Mouse (Mus musculus): ENCODE results near the gene Rnf20. TPM values are rescaled to one million over a fixed set of nuclear protein-coding genes. Genes with fewer than 3 reads are reported as not detected.

The Rnf20 gene
- total RNA-seq, 2 experiments from 2014 or later = 70.9 to 73.0 TPM

DNA sequence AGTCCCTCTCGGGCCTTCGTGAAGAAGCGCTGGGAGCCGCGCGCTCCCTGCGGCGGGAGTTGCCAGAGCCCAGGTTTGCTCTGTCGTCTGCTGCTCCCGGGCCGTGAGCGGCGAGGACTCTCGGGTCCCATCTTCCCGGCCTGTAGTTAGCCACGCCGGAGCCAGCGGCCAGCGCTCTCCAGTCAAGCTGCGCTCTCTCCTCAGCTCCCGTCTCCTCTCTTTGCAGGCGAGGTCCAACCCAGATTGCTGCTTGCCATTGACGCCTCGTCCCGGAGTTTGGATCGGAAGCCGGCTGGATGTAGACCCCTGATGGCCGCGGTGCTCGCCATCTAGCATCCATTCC is 304 bp downstream of the Rnf20 start:
- DNase-seq (ENCODE audit: extremely low spot score in 1 of 2, low spot score in 2 of 2) = no peak
- intact Hi-C loops (cut with DNase I) = no loop called here

DNA sequence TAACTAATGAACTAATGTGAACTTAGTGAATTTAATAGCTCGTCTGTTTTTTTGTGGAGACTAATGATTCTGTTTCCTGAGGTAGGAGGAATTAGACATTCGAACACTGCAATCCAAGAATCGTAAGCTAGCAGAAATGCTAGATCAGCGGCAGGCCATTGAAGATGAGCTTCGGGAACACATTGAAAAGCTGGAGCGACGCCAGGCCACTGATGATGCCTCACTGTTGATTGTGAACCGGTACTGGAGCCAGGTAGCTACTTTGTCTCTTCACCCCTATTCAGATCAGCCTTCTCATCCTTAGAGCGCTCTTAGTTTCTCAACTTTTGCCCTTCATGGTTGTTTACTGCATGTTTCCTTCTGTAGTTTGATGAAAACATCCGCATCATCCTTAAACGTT is 6.0 kb downstream of the Rnf20 start:
- DNase-seq (ENCODE audit: extremely low spot score in 1 of 2, low spot score in 2 of 2) = no peak
- intact Hi-C loops (cut with DNase I) = no loop called here

DNA sequence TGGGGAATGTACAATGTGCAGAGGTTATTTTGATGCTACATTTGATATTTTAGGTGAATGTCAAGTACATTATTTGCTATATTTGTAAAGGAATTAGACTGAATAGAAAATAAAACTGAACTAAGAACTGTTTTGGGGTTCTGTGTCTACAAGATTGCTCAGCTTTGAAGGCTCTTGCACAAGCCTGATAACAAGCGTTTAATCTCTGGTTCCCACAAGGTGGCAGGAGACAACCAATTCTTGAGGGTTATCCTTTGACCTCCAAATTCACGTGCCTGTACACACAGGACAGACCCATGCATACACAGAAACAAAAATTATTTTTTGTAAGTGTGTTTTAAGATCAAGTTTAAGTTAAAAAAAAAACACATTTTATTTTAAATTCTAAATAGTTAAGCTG is 8.1 kb downstream of the Rnf20 start:
- DNase-seq (ENCODE audit: extremely low spot score in 1 of 2, low spot score in 2 of 2) = no peak
- intact Hi-C loops (cut with DNase I) = no loop called here

DNA sequence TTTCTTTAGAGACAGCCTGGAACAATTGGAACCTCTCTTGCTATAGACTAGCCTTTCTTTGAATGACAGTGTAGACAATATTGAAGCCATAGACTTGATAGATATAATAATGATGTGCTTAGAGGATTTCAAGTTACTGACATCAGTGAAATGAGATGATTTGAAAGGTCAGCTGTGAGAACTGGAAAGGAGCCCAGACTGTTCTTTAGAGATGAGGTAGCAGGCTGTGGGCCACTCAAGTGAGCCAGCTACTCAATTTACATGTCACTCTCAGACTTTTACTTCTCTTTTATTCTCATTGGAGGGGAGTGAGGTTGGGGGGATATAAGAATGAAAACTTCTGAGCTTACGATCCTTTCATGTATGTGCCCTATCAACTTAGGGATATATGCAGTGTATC is 27.6 kb downstream of the Rnf20 start:
- no peak for DNase-seq (ENCODE audit: extremely low spot score in 1 of 2, low spot score in 2 of 2)
- intact Hi-C loops (cut with DNase I) = loop anchor here (10.0 kb wide), 1 partner anchor 1205 kb away; no protein-coding TSS in a partner anchor

DNA sequence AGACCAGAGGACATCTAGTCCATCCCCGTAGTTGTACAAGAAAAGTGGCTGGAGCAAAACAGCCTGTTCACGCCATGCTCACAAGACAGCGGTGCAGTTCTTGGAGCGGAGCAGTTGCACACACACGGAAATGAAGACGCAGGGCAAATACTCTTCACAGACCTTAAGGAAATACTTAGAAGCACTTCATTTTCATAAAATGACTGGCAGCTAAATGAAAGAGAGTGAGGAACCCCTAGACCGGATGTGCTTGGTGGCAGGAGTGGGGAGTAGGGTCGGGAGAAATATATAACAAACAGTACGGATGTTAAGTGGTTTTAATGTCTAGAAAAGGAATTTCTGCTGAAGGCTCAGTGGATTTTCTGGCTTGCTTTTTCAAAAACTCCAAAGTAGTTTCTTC is 29.9 kb downstream of the Rnf20 start:
- intact Hi-C loops (cut with DNase I) = no loop called here
- DNase-seq (ENCODE audit: extremely low spot score in 1 of 2, low spot score in 2 of 2) = no peak

DNA sequence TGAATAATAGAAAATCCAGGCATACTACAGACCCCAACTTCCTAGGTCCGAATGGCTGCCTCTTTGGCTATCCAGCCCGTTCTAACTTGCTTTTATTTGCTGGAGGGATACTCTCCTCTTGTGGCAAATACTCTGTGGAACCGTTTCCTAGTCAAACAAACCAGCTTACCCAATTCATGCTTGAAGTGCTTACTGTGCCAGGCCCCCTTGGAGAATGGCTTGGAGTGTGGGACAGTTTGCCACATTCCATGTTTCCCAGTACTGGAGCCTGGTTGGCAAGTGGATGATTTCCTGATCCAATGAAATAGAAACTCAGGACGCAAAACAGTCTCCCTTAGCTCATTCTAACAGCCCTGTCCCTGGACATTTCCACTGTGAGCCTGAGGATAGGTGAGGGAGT is 30.4 kb downstream of the Rnf20 start:
- no peak for DNase-seq (ENCODE audit: extremely low spot score in 1 of 2, low spot score in 2 of 2)
- intact Hi-C loops (cut with DNase I) = no loop called here

DNA sequence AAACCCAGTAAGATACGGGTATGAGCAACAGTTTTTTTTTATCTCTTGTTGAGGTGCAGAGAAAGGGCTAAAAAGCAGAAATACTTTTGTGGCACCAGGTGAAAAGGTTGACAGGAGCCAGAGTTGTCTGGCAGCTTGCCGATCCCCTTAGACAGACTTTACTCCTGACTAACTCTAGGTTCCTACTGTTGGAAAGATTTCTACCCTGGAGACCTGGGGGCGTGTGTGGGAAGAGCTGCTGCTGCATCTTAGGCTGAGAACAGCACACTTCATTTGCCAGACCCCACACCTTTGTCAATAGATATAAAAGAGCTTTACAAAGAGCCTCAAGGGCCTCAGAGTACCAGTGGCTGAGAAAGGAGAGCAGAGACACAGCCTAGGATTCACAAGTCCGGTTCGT is 33.0 kb downstream of the Rnf20 start:
- DNase-seq (ENCODE audit: extremely low spot score in 1 of 2, low spot score in 2 of 2) = no peak
- intact Hi-C loops (cut with DNase I) = no loop called here

DNA sequence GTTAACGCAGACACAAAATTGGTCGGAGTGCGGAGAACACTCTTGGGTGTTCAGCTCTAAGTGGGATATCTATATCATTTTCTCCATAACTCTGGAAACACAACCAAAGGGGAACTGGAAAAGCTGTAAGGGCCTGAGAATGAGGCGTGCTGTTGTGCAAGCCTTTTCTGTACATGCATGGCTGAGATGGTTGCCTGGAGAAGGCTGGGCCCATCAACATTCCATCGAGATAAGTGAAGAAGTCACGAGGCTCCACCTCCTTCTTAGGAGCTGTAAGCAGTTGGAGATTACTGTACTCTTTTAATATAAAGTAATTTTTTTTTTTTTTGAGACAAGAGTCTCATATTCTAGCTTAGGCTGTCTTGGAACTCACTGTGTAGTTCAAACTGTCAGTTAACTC is 44.3 kb downstream of the Rnf20 start:
- DNase-seq (ENCODE audit: extremely low spot score in 1 of 2, low spot score in 2 of 2) = no peak
- intact Hi-C loops (cut with DNase I) = no loop called here

DNA sequence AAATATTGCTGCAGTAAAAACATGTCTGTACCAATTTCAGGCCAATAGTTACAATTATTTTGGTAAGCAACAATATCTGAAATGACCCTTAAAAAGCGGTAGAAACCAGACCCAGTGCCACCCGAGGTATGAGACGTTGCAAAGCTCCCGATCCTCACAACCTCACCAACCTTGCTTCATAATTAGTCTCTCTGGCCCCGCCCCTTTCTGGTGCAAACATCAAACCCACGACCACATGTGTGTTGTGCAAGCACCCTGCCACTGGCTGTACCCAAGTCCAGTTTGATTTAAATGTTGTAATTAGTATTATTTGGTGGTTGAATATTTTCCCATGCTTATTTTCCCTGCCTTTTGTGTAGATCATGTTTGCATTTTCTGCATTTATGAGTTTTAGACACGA is 45.0 kb downstream of the Rnf20 start:
- intact Hi-C loops (cut with DNase I) = no loop called here
- DNase-seq (ENCODE audit: extremely low spot score in 1 of 2, low spot score in 2 of 2) = no peak

DNA sequence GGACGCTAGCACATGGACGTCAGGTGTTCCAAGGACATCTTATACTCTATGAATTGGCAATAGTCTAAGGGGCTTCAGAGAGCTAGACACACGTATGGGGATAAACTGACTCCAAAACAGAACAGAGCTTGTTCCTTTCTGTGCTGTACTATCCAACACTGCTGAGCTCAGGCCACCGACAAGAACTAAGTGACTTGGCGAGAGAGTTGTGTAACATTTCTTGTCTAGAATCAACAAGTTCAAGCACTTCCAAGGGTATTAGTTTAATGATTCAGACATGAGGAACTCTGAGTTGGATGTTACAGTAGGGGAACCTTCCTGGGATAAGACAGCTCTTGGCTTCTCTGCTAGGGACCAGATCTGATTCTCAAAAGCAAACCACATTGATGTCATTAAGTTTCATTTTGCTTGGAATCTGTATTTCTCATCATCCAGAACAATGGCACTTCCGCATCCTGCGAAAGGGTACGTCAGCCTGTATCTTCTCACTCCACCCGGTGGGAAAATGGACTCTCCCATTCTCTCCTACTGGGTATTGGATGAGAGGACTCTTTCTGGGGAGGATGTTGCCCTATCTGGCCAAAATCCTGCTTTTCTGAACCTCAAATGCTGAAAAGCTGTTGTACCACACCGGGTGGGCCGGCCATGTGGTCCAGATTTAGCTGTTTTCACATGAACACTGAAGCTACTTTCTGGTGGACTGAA is 48.5 kb downstream of the Rnf20 start:
- no peak for DNase-seq (ENCODE audit: extremely low spot score in 1 of 2, low spot score in 2 of 2)
- intact Hi-C loops (cut with DNase I) = loop anchor here (10.0 kb wide), 1 partner anchor 994 kb away; no protein-coding TSS in a partner anchor

DNA sequence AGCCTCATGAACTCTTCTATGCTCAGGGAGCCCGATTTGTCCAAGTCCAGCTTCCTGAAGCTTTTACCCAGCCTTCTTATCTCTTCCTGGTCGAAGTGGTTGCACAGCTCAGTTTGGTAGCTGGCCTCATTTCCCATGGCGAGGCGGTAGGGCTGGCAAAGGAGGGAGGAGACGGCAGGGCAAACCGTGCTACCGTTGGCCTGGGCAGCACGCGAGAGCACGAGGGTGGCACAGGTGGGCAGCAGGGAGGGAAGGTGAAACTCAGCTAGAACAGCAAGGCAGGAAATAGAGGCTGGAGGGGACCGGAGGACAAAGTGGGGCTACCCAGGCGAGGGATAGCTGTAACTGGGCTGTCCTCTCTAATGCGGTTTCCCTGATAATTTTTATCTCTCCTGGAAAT is 50.0 kb downstream of the Rnf20 start, which contains the start of gene Ppp3r2:
Ppp3r2 (minus strand) TSS at position 213 of the 400 bp plus-strand sequence.
- DNase-seq (ENCODE audit: extremely low spot score in 1 of 2, low spot score in 2 of 2) = no peak
- intact Hi-C loops (cut with DNase I) = loop anchor here (10.0 kb wide), 1 partner anchor 993 kb away; no protein-coding TSS in a partner anchor

DNA sequence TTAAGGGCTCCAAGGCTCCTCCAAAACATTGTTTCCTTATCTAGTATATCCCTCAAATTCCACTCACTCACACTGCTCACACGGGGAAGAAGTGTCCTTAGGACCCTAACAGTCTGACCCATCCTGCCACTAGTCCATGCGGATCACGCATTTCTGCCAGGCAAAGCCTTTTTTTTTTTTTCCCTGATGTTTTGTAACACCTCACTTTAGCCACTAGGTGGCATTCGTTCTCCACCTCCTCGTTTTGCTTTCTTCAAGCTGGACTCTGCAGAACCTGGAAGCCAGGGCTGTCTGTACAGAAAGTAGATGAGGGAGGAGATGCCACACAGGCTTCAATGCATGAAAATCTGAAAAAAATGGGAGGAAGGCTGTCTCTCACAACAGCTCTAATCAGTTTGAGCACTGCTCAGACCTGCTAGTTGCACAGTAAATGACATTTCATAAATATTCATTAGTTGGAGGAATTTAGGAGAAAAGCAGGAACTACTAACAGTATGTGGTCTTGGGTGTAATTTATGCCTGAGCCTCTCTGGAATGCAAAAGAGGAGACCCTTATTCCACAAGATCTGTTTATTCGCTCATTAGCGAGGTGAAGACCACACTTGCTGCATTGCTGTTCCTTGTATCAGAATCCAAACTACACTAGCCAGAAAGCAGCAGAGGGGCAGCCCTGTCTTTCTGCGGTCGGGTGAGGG is 56.9 kb downstream of the Rnf20 start:
- peak in 1 of 2 experiments; percentile 40 for DNase-seq (ENCODE audit: extremely low spot score in 1 of 2, low spot score in 2 of 2)
- intact Hi-C loops (cut with DNase I) = loop anchor here (2.0 to 10.0 kb wide), 2 partner anchors 156 to 986 kb away; partner anchors contain the start of gene Grin3a

DNA sequence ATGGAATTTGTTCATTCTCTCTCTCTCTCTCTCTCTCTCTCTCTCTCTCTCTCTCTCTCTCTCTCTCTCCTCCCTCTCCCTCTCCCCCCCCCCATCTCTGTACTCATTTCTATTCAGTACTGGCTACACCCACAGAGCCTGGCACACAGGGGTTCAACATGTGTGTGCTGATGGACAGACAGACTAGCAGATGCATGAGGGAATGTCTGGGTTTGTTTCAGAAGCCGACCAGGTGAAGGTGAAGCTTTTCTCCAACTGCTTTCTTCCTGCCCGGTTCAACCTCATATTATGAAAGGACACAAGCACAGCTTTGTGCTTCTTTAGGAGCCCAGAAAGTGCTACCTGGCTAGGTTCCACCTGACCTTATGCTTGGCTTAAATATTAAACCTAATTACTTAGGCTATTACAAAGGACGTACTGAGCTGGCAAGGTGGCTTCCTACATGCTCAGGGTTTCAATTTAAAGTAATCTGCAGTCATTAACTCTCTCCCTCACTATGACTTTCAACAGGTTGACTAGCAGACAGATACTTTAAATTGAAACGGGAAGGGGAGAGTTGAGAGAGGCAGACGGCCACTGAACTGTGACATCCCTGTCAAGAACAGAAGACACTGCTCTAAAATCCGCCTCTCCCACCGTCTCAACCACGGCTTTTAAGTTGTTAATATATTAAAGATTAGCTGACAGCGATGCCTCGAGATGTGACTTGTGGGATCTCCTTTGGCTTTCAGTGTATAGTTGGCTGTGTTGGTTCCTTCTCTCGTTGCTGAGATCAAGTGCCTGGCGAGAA is 59.8 kb downstream of the Rnf20 start:
- no peak for DNase-seq (ENCODE audit: extremely low spot score in 1 of 2, low spot score in 2 of 2)
- intact Hi-C loops (cut with DNase I) = loop anchor here (5.0 kb wide), 1 partner anchor 266 kb away; no protein-coding TSS in a partner anchor

Other genes starting within 250 kb of the Rnf20 start
- not detected for gene Acnat2, start 223.9 kb upstream of the Rnf20 start, total RNA-seq (2021)
- 1 to 10 TPM in 1 of 2 experiments, under 1 TPM in 1; 0.51 to 1.6 TPM for gene Acnat1, start 158.1 kb upstream of the Rnf20 start, total RNA-seq (2021)
- gene Baat, start 125.4 kb upstream of the Rnf20 start, total RNA-seq (2021) = under 1 TPM; 0.28 to 0.34 TPM
- 10 to 100 TPM; 33.3 to 34.1 TPM for gene Mrpl50, start 110.9 kb upstream of the Rnf20 start, total RNA-seq (2021)
- 1 to 10 TPM; 8.2 to 9.2 TPM for gene Zfp189, start 110.8 kb upstream of the Rnf20 start, total RNA-seq (2021)
- 1 to 10 TPM; 1.2 to 2.4 TPM for gene Aldob, start 82.5 kb upstream of the Rnf20 start, total RNA-seq (2021)
- 10 to 100 TPM; 78.8 to 80.6 TPM for gene Tmem246, start 34.1 kb upstream of the Rnf20 start, total RNA-seq (2021)
- 1 to 10 TPM in 1 of 2 experiments, under 1 TPM in 1; 0.79 to 1.8 TPM for gene Ppp3r2, start 50.0 kb downstream of the Rnf20 start, total RNA-seq (2021)
- 10 to 100 TPM; 80.8 to 82.3 TPM for gene Grin3a, start 213.7 kb downstream of the Rnf20 start, total RNA-seq (2021)

All from left cerebral cortex, postnatal 10 days (tissue).